Mouse (Mus musculus) stomach, embryonic 15.5 days (tissue): Measurements from ENCODE around the gene Aebp1. TPM values are rescaled to one million over a fixed set of nuclear protein-coding genes. Genes with fewer than 3 reads are reported as not detected.
A peak's percentile ranks its signal among the peaks of the same experiment; 100 is the strongest.

ENCODE experiments used
- ATAC-seq: fragments of 200-750 bp; cut with Nextera tagmentation; 2 replicates; pipeline ENCODE4 v1.8.0; 2017; ENCODE audit warnings: low read depth, moderate number of reproducible peaks, moderate TSS enrichment; ENCODE audit not compliant: insufficient read depth, low FRiP score
- H3K27ac ChIP-seq: fragments of 300-500 bp; sonication (generic); 2 replicates; pipeline ENCODE4 v1.5.1; 2015; ENCODE audit warnings: mild to moderate bottlenecking, inconsistent platforms
- H3K27me3 ChIP-seq: fragments of 300-500 bp; sonication (generic); replicated peaks from 2 replicates; pipeline ENCODE4 v1.6.1; 2015; ENCODE audit warnings: inconsistent platforms
- H3K36me3 ChIP-seq: fragments of 300-500 bp; sonication (generic); 2 replicates; pipeline ENCODE4 v1.6.1; 2015; ENCODE audit warnings: inconsistent platforms
- H3K4me1 ChIP-seq: fragments of 300-500 bp; sonication (generic); 2 replicates; pipeline ENCODE4 v1.6.1; 2015; ENCODE audit warnings: inconsistent platforms
- H3K4me2 ChIP-seq: fragments of 300-500 bp; sonication (generic); 2 replicates; pipeline ENCODE4 v1.6.1; 2015; ENCODE audit warnings: mild to moderate bottlenecking, inconsistent platforms
- H3K4me3 ChIP-seq: fragments of 300-500 bp; sonication (generic); replicated peaks from 2 replicates; pipeline ENCODE4 v1.5.1; 2015; ENCODE audit warnings: inconsistent platforms
- H3K9ac ChIP-seq: fragments of 300-500 bp; sonication (generic); 2 replicates; pipeline ENCODE4 v1.6.1; 2015; ENCODE audit warnings: inconsistent platforms
- H3K9me3 ChIP-seq: fragments of 300-500 bp; sonication (generic); 2 replicates; pipeline ENCODE4 v1.6.1; 2016; ENCODE audit warnings: inconsistent platforms
- WGBS: fragments of 180-500 bp; shearing (Covaris S2); methylation state at CpG from one replicate; pipeline ENCODE4 v1.1.7; 2015; 5-methylcytosine and 5-hydroxymethylcytosine counted together
- polyA plus RNA-seq: library from polyadenylated mRNA; unstranded; fragments of >200 nt; fragmentation: Nextera tagmentation; extraction: Ambion mirVana; gene quantifications from 2 replicates; pipeline ENCODE4 v1.2.1, GENCODE M21; 2015

Gene Aebp1
- polyA plus RNA-seq, 1 experiment from 2014 or later, result 40.1 TPM

DNA sequence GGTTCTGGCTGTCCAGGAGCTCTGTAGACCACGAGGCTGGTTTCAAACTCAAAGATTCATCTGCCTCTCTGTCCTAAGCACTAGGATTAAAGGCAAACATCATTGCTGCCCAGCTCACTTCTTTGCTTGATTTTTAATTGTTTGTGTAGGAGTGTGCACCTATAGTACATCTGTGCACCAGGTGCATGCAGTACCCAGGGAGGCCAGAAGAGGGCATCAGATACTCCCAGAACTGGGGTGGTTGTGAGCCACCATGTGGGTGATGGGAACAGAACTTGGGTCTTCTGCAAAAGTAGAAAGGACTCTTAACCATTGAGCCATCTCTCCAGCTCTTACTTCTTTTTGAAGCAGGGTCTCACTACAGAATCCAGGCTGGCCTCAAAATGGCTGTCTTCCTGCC lies 3.0 kb upstream of the Aebp1 start:
- Histone ChIP-seq H3K27ac (no peak overlapping the region), H3K9ac (no peak overlapping the region), H3K4me1 (peaks cover 21% of the 10 kb centered on the region), H3K4me3 (no peak overlapping the region), H3K9me3 (no peaks in the 10 kb centered on the region), H3K36me3 (no peaks in the 10 kb centered on the region), H3K27me3 (no peaks in the 10 kb centered on the region; the same call in 1 of the 2 replicates), H3K4me2 (no peak overlapping the region)
- ATAC-seq, result no peak
- 82% methylated on average over 1 of the region's 1 CpGs for WGBS

- WGBS, result 86% methylated on average over 13 of the region's 13 CpGs
- Histone ChIP-seq H3K27me3 (no peaks in the 10 kb centered on the region; the same call in 1 of the 2 replicates), H3K9ac (no peak overlapping the region), H3K4me3 (no peak overlapping the region), H3K4me2 (no peak overlapping the region), H3K27ac (no peak overlapping the region), H3K9me3 (no peaks in the 10 kb centered on the region), H3K4me1 (peaks cover 21% of the 10 kb centered on the region), H3K36me3 (no peaks in the 10 kb centered on the region)
- no peak for ATAC-seq
Observed at GRCm38 (mm10) chr11:5859883-5860550, 1.7 kb upstream of the Aebp1 start.

GRCm38 (mm10) chr11:5860639-5861038 lies 1.1 kb upstream of the Aebp1 start:
- no peak for ATAC-seq
- no peak overlapping the region for H3K27ac ChIP-seq
- H3K9ac ChIP-seq, result no peak overlapping the region
- H3K4me3 ChIP-seq, result no peak overlapping the region
- no peaks in the 10 kb centered on the region for H3K9me3 ChIP-seq
- H3K4me2 ChIP-seq, result no peak overlapping the region
- peaks cover 21% of the 10 kb centered on the region for H3K4me1 ChIP-seq
- WGBS, result 51% methylated on average over 6 of the region's 6 CpGs
- no peaks in the 10 kb centered on the region; the same call in 1 of the 2 replicates for H3K36me3 ChIP-seq
- no peaks in the 10 kb centered on the region; the same call in 1 of the 2 replicates for H3K27me3 ChIP-seq

GRCm38 (mm10) chr11:5862394-5863105 lies 803 bp downstream of the Aebp1 start:
- Histone ChIP-seq H3K27ac (no peak overlapping the region), H3K9me3 (no peaks in the 10 kb centered on the region), H3K4me3 (peak overlapping the region; percentile 51), H3K9ac (peak overlapping the region; percentile 41; the same call in 1 of the 2 replicates), H3K4me2 (peak overlapping the region; percentile 87), H3K4me1 (peaks cover 21% of the 10 kb centered on the region), H3K36me3 (no peaks in the 10 kb centered on the region; the same call in 1 of the 2 replicates), H3K27me3 (no peaks in the 10 kb centered on the region; the same call in 1 of the 2 replicates)
- 17% methylated on average over 15 of the region's 15 CpGs for WGBS
- ATAC-seq, result no peak

- H3K4me2 ChIP-seq, result no peak overlapping the region
- no peaks in the 10 kb centered on the region for H3K9me3 ChIP-seq
- H3K9ac ChIP-seq, result no peak overlapping the region
- no peak for ATAC-seq
- peaks cover 24% of the 10 kb centered on the region for H3K36me3 ChIP-seq
- no peak overlapping the region for H3K4me3 ChIP-seq
- no peaks in the 10 kb centered on the region for H3K27me3 ChIP-seq
- WGBS, result 74% methylated on average over 2 of the region's 2 CpGs
- H3K4me1 ChIP-seq, result peaks cover 10% of the 10 kb centered on the region
- H3K27ac ChIP-seq, result no peak overlapping the region
Observed at GRCm38 (mm10) chr11:5867196-5867595, 5.4 kb downstream of the Aebp1 start.

DNA sequence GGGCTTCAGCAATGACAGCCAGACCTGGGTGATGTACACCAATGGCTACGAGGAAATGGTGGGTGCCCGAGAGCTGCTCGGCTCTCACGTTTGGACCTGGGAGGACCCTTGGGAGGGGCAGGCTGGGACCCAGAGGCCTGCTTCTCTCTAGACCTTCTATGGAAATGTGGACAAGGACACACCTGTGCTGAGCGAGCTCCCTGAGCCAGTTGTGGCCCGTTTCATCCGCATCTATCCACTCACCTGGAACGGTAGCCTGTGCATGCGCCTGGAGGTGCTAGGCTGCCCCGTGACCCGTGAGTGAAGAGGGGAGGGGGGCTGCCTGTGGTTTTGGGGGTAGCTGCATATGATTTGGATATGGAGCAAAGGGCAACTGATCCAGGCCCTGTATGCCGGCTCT lies 6.6 kb downstream of the Aebp1 start:
- Histone ChIP-seq H3K4me2 (no peak overlapping the region), H3K9ac (no peak overlapping the region), H3K27ac (no peak overlapping the region), H3K4me1 (no peaks in the 10 kb centered on the region), H3K4me3 (no peak overlapping the region), H3K36me3 (peaks cover 35% of the 10 kb centered on the region), H3K27me3 (no peaks in the 10 kb centered on the region), H3K9me3 (no peaks in the 10 kb centered on the region)
- ATAC-seq, result no peak
- 90% methylated on average over 12 of the region's 12 CpGs for WGBS

- Histone ChIP-seq H3K9me3 (no peaks in the 10 kb centered on the region), H3K4me2 (no peak overlapping the region), H3K27ac (no peak overlapping the region), H3K27me3 (no peaks in the 10 kb centered on the region), H3K9ac (no peak overlapping the region), H3K4me3 (no peak overlapping the region), H3K36me3 (peaks cover 45% of the 10 kb centered on the region), H3K4me1 (no peaks in the 10 kb centered on the region)
- 90% methylated on average over 16 of the region's 16 CpGs for WGBS
- ATAC-seq, result no peak
Observed at GRCm38 (mm10) chr11:5869331-5869730, 7.6 kb downstream of the Aebp1 start.

- Histone ChIP-seq H3K4me2 (no peak overlapping the region), H3K9me3 (no peaks in the 10 kb centered on the region), H3K36me3 (peaks cover 52% of the 10 kb centered on the region), H3K4me3 (no peak overlapping the region), H3K27ac (no peak overlapping the region), H3K4me1 (no peaks in the 10 kb centered on the region), H3K27me3 (no peaks in the 10 kb centered on the region), H3K9ac (no peak overlapping the region)
- no peak for ATAC-seq
- WGBS, result 89% methylated on average over 16 of the region's 16 CpGs
Observed at GRCm38 (mm10) chr11:5870069-5870468, 8.3 kb downstream of the Aebp1 start.

DNA sequence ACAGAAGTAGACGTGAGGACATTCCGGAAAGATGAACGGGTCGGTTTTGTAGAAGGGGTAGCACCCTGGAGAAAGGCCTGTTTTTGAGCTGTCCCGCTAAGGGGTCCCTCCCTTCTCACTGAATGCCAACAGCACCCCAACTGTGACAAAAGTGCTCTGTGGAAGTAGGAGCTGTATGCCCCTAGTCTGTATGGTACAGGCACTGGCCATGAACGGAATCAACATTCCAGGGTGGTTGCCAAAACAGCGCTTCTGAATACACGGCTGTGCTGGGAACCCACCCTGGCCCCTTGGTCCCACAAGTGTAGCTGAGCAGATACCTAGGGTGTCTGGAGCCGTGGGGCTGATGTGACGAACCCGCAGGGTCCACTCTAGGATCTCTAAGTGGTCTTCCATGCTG lies 11.0 kb downstream of the Aebp1 start:
- Histone ChIP-seq H3K4me1 (peaks cover 10% of the 10 kb centered on the region), H3K27ac (no peak overlapping the region), H3K36me3 (peaks cover 52% of the 10 kb centered on the region), H3K9ac (no peak overlapping the region), H3K4me3 (no peak overlapping the region), H3K4me2 (no peak overlapping the region), H3K9me3 (no peaks in the 10 kb centered on the region), H3K27me3 (no peaks in the 10 kb centered on the region)
- ATAC-seq, result no peak
- WGBS, result 96% methylated on average over 11 of the region's 11 CpGs

DNA sequence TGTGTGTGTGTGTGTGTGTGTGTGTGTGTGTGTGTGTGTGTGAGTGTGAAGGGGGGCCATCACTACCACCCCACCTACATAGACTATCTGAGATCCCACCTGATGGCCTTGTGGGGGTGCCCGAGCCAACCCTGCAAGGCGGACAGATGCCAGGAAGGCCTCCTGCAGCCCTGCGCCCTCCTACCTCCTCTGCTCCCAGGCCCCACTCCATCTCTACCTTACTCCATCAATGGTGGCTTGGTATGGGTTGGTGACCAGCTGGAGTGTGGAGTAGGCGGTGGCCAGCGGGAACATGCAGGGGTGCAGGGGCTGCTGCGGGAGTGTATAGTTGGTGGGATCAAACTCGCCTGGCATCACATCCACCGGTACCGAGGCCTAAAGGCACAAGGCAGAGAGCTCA lies 11.4 kb downstream of the Aebp1 start:
- H3K4me2 ChIP-seq, result no peak overlapping the region
- ATAC-seq, result no peak
- no peak overlapping the region for H3K9ac ChIP-seq
- H3K27me3 ChIP-seq, result no peaks in the 10 kb centered on the region
- no peaks in the 10 kb centered on the region for H3K9me3 ChIP-seq
- peaks cover 52% of the 10 kb centered on the region for H3K36me3 ChIP-seq
- no peak overlapping the region for H3K4me3 ChIP-seq
- peaks cover 10% of the 10 kb centered on the region for H3K4me1 ChIP-seq
- 94% methylated on average over 9 of the region's 9 CpGs for WGBS
- H3K27ac ChIP-seq, result no peak overlapping the region

- Histone ChIP-seq H3K9me3 (no peaks in the 10 kb centered on the region), H3K9ac (peak overlapping the region; percentile 65), H3K4me2 (peak overlapping the region; percentile 75), H3K36me3 (peaks cover 27% of the 10 kb centered on the region), H3K4me1 (peaks cover 10% of the 10 kb centered on the region), H3K27me3 (no peaks in the 10 kb centered on the region), H3K4me3 (peak overlapping the region; percentile 84), H3K27ac (no peak overlapping the region)
- WGBS, result under 1% methylated on average over 5 of the region's 5 CpGs
- ATAC-seq, result no peak
Observed at GRCm38 (mm10) chr11:5877421-5877820, 15.7 kb downstream of the Aebp1 start.

GRCm38 (mm10) chr11:5877921-5878526 lies 16.3 kb downstream of the Aebp1 start, which contains the start of gene Pold2:
Gene Pold2, minus strand, starts transcription at chr11:5878292.
- Histone ChIP-seq H3K4me3 (peak within 1 kb of the TSS; percentile 84), H3K9me3 (no peaks in the 10 kb centered on the region), H3K4me1 (peaks cover 10% of the 10 kb centered on the region), H3K36me3 (peaks cover 20% of the 10 kb centered on the region), H3K27ac (peak within 1 kb of the TSS; percentile 85), H3K4me2 (peak within 1 kb of the TSS; percentile 75), H3K9ac (peak within 1 kb of the TSS; percentile 65), H3K27me3 (no peaks in the 10 kb centered on the region)
- ATAC-seq, result peak; percentile 99
- WGBS, result under 1% methylated on average over 52 of the region's 52 CpGs
